Mouse (Mus musculus) myocyte (in vitro differentiated cells): Measurements from ENCODE around the gene Slc9a9. TPM values are rescaled to one million over a fixed set of nuclear protein-coding genes. Genes with fewer than 3 reads are reported as not detected.
A peak's percentile ranks its signal among the peaks of the same experiment; 100 is the strongest.

Experiments
- H3K27me3 ChIP-seq: one replicate; pipeline ENCODE4 v1.6.1; 2011; ENCODE audit not compliant: control insufficient read depth, insufficient read depth, insufficient read length
- H3K36me3 ChIP-seq: one replicate; pipeline ENCODE4 v1.6.1; 2011; ENCODE audit not compliant: control insufficient read depth, insufficient read depth
- H3K4me2 ChIP-seq: one replicate; pipeline ENCODE4 v1.6.1; 2011; ENCODE audit warnings: low read depth, control low read depth
- H3K4me3 ChIP-seq: one replicate; pipeline ENCODE4 v1.5.1; 2011; ENCODE audit warnings: mild to moderate bottlenecking, control low read depth, moderate library complexity
- H3K79me2 ChIP-seq: one replicate; pipeline ENCODE4 v1.6.1; 2011; ENCODE audit not compliant: control insufficient read depth, insufficient read depth
- H3ac ChIP-seq: one replicate; pipeline ENCODE4 v1.6.1; 2011; ENCODE audit not compliant: control insufficient read depth, insufficient read length
- CEBPB ChIP-seq: IDR thresholded peaks from 2 replicates; pipeline ENCODE4 v1.6.1; 2011; ENCODE audit warnings: mild to moderate bottlenecking, moderate library complexity; ENCODE audit not compliant: poor library complexity, insufficient read depth, severe bottlenecking
- E2F4 ChIP-seq: IDR thresholded peaks from one replicate; pipeline ENCODE4 v1.6.1; 2011; ENCODE audit warnings: mild to moderate bottlenecking, control low read depth, moderate library complexity; ENCODE audit not compliant: insufficient read depth
- MAX ChIP-seq: IDR thresholded peaks from one replicate; pipeline ENCODE4 v1.6.1; 2011; ENCODE audit warnings: low read depth, mild to moderate bottlenecking, control low read depth
- MYOD1 ChIP-seq, 3 experiments: IDR thresholded peaks; one replicate each; pipeline ENCODE4 v1.6.1; 2011; ENCODE audit warnings: control low read depth in 2 of 3, low read depth in 2 of 3, mild to moderate bottlenecking in 2 of 3, moderate library complexity in 1 of 3; ENCODE audit not compliant: insufficient read length in 2 of 3, control insufficient read depth in 1 of 3
- MYOG ChIP-seq, 3 experiments: IDR thresholded peaks; one replicate each; pipeline ENCODE4 v1.6.1; 2011; ENCODE audit warnings: control low read depth in 2 of 3, low read depth in 2 of 3, mild to moderate bottlenecking in 2 of 3; ENCODE audit not compliant: insufficient read length in 2 of 3, control insufficient read depth in 1 of 3, insufficient read depth in 1 of 3
- POLR2A ChIP-seq: IDR thresholded peaks from one replicate; pipeline ENCODE4 v1.6.1; 2011; ENCODE audit warnings: low read depth, mild to moderate bottlenecking, control low read depth, moderate library complexity; ENCODE audit not compliant: insufficient read length
- POLR2AphosphoS2 ChIP-seq: IDR thresholded peaks from one replicate; pipeline ENCODE4 v1.6.1; 2011; ENCODE audit warnings: low read depth, control low read depth; ENCODE audit not compliant: insufficient read length
- REST ChIP-seq: IDR thresholded peaks from one replicate; pipeline ENCODE4 v1.6.1; 2011; ENCODE audit warnings: mild to moderate bottlenecking, control low read depth, moderate library complexity; ENCODE audit not compliant: insufficient read depth, insufficient read length
- SRF ChIP-seq: IDR thresholded peaks from one replicate; pipeline ENCODE4 v1.6.1; 2011; ENCODE audit warnings: low read depth; ENCODE audit not compliant: control insufficient read depth, insufficient read length
- TCF12 ChIP-seq: IDR thresholded peaks from one replicate; pipeline ENCODE4 v1.6.1; 2011; ENCODE audit warnings: mild to moderate bottlenecking, control low read depth; ENCODE audit not compliant: poor library complexity, insufficient read depth, severe bottlenecking
- TCF3 ChIP-seq: IDR thresholded peaks from one replicate; pipeline ENCODE4 v1.6.1; 2011; ENCODE audit warnings: low read depth, control low read depth; ENCODE audit not compliant: insufficient read length
- USF1 ChIP-seq: IDR thresholded peaks from one replicate; pipeline ENCODE4 v1.6.1; 2011; ENCODE audit warnings: low read depth, mild to moderate bottlenecking, control low read depth, moderate library complexity
- polyA plus RNA-seq: library from polyadenylated mRNA; unstranded; fragments of >200 nt; fragmentation: generic; extraction: Trizol; gene quantifications from one replicate; pipeline ENCODE4 v1.2.1, GENCODE M21; 2012; ENCODE audit warnings: missing spikeins

Gene Slc9a9
- polyA plus RNA-seq, 1 experiment: 21.5 TPM

DNA sequence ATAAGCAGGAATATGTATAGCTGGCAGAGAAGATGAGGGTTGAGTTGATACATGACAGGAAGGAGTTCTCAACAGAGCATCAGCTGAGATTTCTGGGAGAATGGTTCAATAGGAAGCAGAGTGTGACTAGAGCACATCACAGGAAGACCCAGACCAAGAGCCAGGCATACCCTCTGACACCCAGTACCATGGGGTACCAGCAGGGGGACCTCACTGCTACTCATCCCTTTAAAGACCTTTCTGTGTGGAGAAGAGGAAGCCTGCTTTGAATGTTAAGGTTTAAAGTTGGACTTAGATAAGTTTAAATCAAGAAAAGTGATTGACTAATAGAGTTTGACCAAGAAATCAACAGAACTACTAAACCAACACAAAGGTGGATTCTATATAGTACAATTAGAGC, 257.4 kb downstream of the Slc9a9 start:
- Histone ChIP-seq H3K4me3 (no peak overlapping the region), H3K79me2 (no peaks in the 10 kb centered on the region), H3K4me2 (no peak overlapping the region), H3K36me3 (peaks cover 11% of the 10 kb centered on the region), H3ac (no peak overlapping the region), H3K27me3 (no peaks in the 10 kb centered on the region)
- TF ChIP-seq MYOG (IDR thresholded peaks at IDR 0.05; ENCODE audit: control insufficient read depth in 1 of 3, insufficient read depth in 1 of 3, insufficient read length in 2 of 3, low read depth in 2 of 3): no peak
- no peak for TF ChIP-seq CEBPB
- TF ChIP-seq E2F4: no peak
- no peak for TF ChIP-seq USF1
- no peak for TF ChIP-seq POLR2AphosphoS2
- TF ChIP-seq MYOD1 (IDR thresholded peaks at IDR 0.05; ENCODE audit: control insufficient read depth in 1 of 3, insufficient read length in 2 of 3, low read depth in 2 of 3): no peak
- no peak for TF ChIP-seq TCF3
- TF ChIP-seq POLR2A: no peak
- TF ChIP-seq MAX: no peak
- TF ChIP-seq SRF: no peak
- no peak for TF ChIP-seq REST

GRCm38 (mm10) chr9:94945569-94946135, 275.9 kb downstream of the Slc9a9 start:
- no peak overlapping the region for H3K4me3 ChIP-seq
- H3K4me2 ChIP-seq: no peak overlapping the region
- peaks cover 5% of the 10 kb centered on the region for H3K36me3 ChIP-seq
- no peaks in the 10 kb centered on the region for H3K79me2 ChIP-seq
- H3ac ChIP-seq: no peak overlapping the region
- TF ChIP-seq SRF: no peak
- TF ChIP-seq POLR2AphosphoS2: no peak
- TF ChIP-seq USF1: no peak
- TF ChIP-seq CEBPB: no peak
- no peak for TF ChIP-seq POLR2A
- no peak for TF ChIP-seq TCF3
- TF ChIP-seq MAX: no peak
- no peak for TF ChIP-seq REST
- TF ChIP-seq E2F4: no peak
- TF ChIP-seq TCF12: no peak
- TF ChIP-seq MYOG (IDR thresholded peaks at IDR 0.05; ENCODE audit: control insufficient read depth in 1 of 3, insufficient read depth in 1 of 3, insufficient read length in 2 of 3, low read depth in 2 of 3): no peak
- TF ChIP-seq MYOD1 (IDR thresholded peaks at IDR 0.05; ENCODE audit: control insufficient read depth in 1 of 3, insufficient read length in 2 of 3, low read depth in 2 of 3): no peak
- H3K27me3 ChIP-seq: no peaks in the 10 kb centered on the region

DNA sequence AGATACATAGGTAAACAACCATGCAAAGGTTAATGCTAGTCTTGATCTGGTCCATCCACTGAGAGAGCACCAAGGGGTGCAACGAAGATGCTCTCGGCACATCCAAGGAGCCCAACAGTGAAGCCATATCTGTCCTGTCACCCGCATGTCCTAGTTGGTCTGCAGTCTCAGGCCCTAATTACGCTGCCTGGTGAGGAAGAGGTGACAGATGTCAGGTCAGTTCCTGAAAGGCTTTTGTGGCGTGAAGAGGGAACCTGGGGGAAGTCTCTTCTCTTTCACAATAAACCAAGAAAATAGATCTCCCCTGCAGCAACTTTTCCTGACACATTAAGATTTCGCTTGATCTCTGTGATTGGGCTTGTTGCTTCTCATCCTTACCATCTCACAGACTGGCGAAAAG, 277.5 kb downstream of the Slc9a9 start:
- Histone ChIP-seq H3K79me2 (no peaks in the 10 kb centered on the region), H3ac (no peak overlapping the region), H3K4me3 (no peak overlapping the region), H3K4me2 (no peak overlapping the region), H3K36me3 (peaks cover 5% of the 10 kb centered on the region), H3K27me3 (no peaks in the 10 kb centered on the region)
- TF ChIP-seq TCF3 (no peak), MYOD1 (IDR thresholded peaks at IDR 0.05; ENCODE audit: control insufficient read depth in 1 of 3, insufficient read length in 2 of 3, low read depth in 2 of 3) (no peak), MAX (no peak), SRF (no peak), CEBPB (no peak), POLR2AphosphoS2 (no peak), USF1 (no peak), E2F4 (no peak), REST (no peak), TCF12 (no peak), POLR2A (no peak), MYOG (IDR thresholded peaks at IDR 0.05; ENCODE audit: control insufficient read depth in 1 of 3, insufficient read depth in 1 of 3, insufficient read length in 2 of 3, low read depth in 2 of 3) (no peak)

GRCm38 (mm10) chr9:94950676-94951075, 281.0 kb downstream of the Slc9a9 start:
- H3K36me3 ChIP-seq: no peaks in the 10 kb centered on the region
- H3ac ChIP-seq: no peak overlapping the region
- no peaks in the 10 kb centered on the region for H3K79me2 ChIP-seq
- 0 out of 2 replicates have a peak, but pooled peaks have one; percentile 51 for TF ChIP-seq CEBPB
- TF ChIP-seq E2F4: no peak
- no peaks in the 10 kb centered on the region for H3K27me3 ChIP-seq
- H3K4me3 ChIP-seq: no peak overlapping the region
- no peak overlapping the region for H3K4me2 ChIP-seq

DNA sequence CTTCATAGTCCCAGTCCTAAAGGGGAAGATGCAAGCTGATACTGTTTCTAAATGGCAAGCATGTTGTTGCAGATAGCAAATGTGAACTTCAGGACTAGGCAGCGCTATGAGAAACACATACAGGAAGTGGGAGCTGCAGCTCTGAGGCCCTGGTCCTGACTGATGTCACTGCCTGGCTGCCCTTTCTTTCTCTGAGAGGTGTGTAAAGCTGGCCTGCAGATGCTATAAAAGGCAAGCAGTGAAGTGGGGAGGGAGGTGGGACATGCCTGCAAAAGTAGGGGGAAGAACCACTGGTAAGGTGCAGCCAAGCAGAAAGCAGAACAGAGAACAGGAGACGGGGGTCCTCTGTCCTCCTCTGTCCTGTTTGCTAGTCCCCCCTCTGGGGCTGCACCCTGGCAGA, 285.9 kb downstream of the Slc9a9 start:
- no peak for TF ChIP-seq TCF3
- no peak for TF ChIP-seq MAX
- TF ChIP-seq E2F4: no peak
- TF ChIP-seq USF1: no peak
- no peak for TF ChIP-seq SRF
- no peak for TF ChIP-seq POLR2A
- TF ChIP-seq MYOD1 (IDR thresholded peaks at IDR 0.05; ENCODE audit: control insufficient read depth in 1 of 3, insufficient read length in 2 of 3, low read depth in 2 of 3): no peak
- no peak for TF ChIP-seq TCF12
- TF ChIP-seq REST: no peak
- no peak for TF ChIP-seq POLR2AphosphoS2
- TF ChIP-seq MYOG (IDR thresholded peaks at IDR 0.05; ENCODE audit: control insufficient read depth in 1 of 3, insufficient read depth in 1 of 3, insufficient read length in 2 of 3, low read depth in 2 of 3): no peak
- no peak for TF ChIP-seq CEBPB
- no peak overlapping the region for H3K4me2 ChIP-seq

More for the DNA sequence above, 285.9 kb downstream of the Slc9a9 start:
- Histone ChIP-seq H3K27me3 (no peaks in the 10 kb centered on the region), H3K36me3 (peaks cover 4% of the 10 kb centered on the region), H3K79me2 (no peaks in the 10 kb centered on the region), H3K4me3 (no peak overlapping the region), H3ac (no peak overlapping the region)
